Mouse (Mus musculus): ENCODE results near the gene Clrn2. TPM values are rescaled to one million over a fixed set of nuclear protein-coding genes. Genes with fewer than 3 reads are reported as not detected.

Gene Clrn2
- polyA plus RNA-seq, 1 experiment from 2014 or later, result not detected

- no peaks in the 10 kb centered on the region for H3K27me3 ChIP-seq (ENCODE audit: control insufficient read depth, insufficient read depth, low read depth, low read length)
- no peak overlapping the region for H3K4me2 ChIP-seq (ENCODE audit: low read depth, low read length)
- H3K4me1 ChIP-seq (ENCODE audit: control insufficient read depth, low read depth, low read length), result peaks cover 13% of the 10 kb centered on the region
- H3K4me3 ChIP-seq (ENCODE audit: low read depth, low read length), result no peak overlapping the region
- ATAC-seq (ENCODE audit: low read depth), result no peak
- 71% methylated on average over 3 of the region's 3 CpGs for WGBS (ENCODE audit: insufficient replicate concordance)
- no peaks in the 10 kb centered on the region for H3K36me3 ChIP-seq (ENCODE audit: control insufficient read depth, insufficient read depth)
- H3K9me3 ChIP-seq (replicated peaks; ENCODE audit: control insufficient read depth, low read length), result no peaks in the 10 kb centered on the region
- H3K27ac ChIP-seq (ENCODE audit: low read length), result no peak overlapping the region
- H3K9ac ChIP-seq (ENCODE audit: low read depth, low read length), result no peak overlapping the region
These were observed 42.0 kb downstream of the Clrn2 start for GRCm38 (mm10) chr5:45495429-45495975.

- Histone ChIP-seq H3K27ac (ENCODE audit: low read length) (no peak overlapping the region), H3K9me3 (replicated peaks; ENCODE audit: control insufficient read depth, low read length) (no peaks in the 10 kb centered on the region), H3K9ac (ENCODE audit: low read depth, low read length) (no peak overlapping the region), H3K36me3 (ENCODE audit: control insufficient read depth, insufficient read depth) (no peaks in the 10 kb centered on the region), H3K4me2 (ENCODE audit: low read depth, low read length) (no peak overlapping the region), H3K4me1 (ENCODE audit: control insufficient read depth, low read depth, low read length) (peaks cover 13% of the 10 kb centered on the region), H3K27me3 (ENCODE audit: control insufficient read depth, insufficient read depth, low read depth, low read length) (no peaks in the 10 kb centered on the region), H3K4me3 (ENCODE audit: low read depth, low read length) (no peak overlapping the region)
- no peak for ATAC-seq (ENCODE audit: low read depth)
These were observed 42.5 kb downstream of the Clrn2 start for GRCm38 (mm10) chr5:45496042-45496441.

GRCm38 (mm10) chr5:45496479-45496878 lies 42.9 kb downstream of the Clrn2 start:
- H3K4me1 ChIP-seq (ENCODE audit: control insufficient read depth, low read depth, low read length), result peaks cover 13% of the 10 kb centered on the region
- no peak overlapping the region for H3K9ac ChIP-seq (ENCODE audit: low read depth, low read length)

GRCm38 (mm10) chr5:45496930-45497550 lies 43.5 kb downstream of the Clrn2 start:
- no peaks in the 10 kb centered on the region for H3K9me3 ChIP-seq (replicated peaks; ENCODE audit: control insufficient read depth, low read length)
- no peak overlapping the region for H3K4me2 ChIP-seq (ENCODE audit: low read depth, low read length)
- ATAC-seq (ENCODE audit: low read depth), result no peak
- no peaks in the 10 kb centered on the region for H3K36me3 ChIP-seq (ENCODE audit: control insufficient read depth, insufficient read depth)
- no peak overlapping the region for H3K27ac ChIP-seq (ENCODE audit: low read length)
- H3K4me3 ChIP-seq (ENCODE audit: low read depth, low read length), result no peak overlapping the region
- peaks cover 13% of the 10 kb centered on the region for H3K4me1 ChIP-seq (ENCODE audit: control insufficient read depth, low read depth, low read length)
- no peak overlapping the region for H3K9ac ChIP-seq (ENCODE audit: low read depth, low read length)
- 70% methylated on average over 12 of the region's 12 CpGs for WGBS (ENCODE audit: insufficient replicate concordance)
- no peaks in the 10 kb centered on the region for H3K27me3 ChIP-seq (ENCODE audit: control insufficient read depth, insufficient read depth, low read depth, low read length)

More at GRCm38 (mm10) chr5:45496479-45496878, 42.9 kb downstream of the Clrn2 start:
- Histone ChIP-seq H3K36me3 (ENCODE audit: control insufficient read depth, insufficient read depth) (no peaks in the 10 kb centered on the region), H3K27ac (ENCODE audit: low read length) (no peak overlapping the region), H3K4me2 (ENCODE audit: low read depth, low read length) (no peak overlapping the region), H3K27me3 (ENCODE audit: control insufficient read depth, insufficient read depth, low read depth, low read length) (no peaks in the 10 kb centered on the region), H3K9me3 (replicated peaks; ENCODE audit: control insufficient read depth, low read length) (no peaks in the 10 kb centered on the region), H3K4me3 (ENCODE audit: low read depth, low read length) (no peak overlapping the region)
- ATAC-seq (ENCODE audit: low read depth), result no peak
- WGBS (ENCODE audit: insufficient replicate concordance), result 59% methylated on average over 4 of the region's 4 CpGs

- no peak overlapping the region for H3K4me3 ChIP-seq (ENCODE audit: low read depth, low read length)
- no peaks in the 10 kb centered on the region for H3K27me3 ChIP-seq (ENCODE audit: control insufficient read depth, insufficient read depth, low read depth, low read length)
- 84% methylated on average over 5 of the region's 5 CpGs for WGBS (ENCODE audit: insufficient replicate concordance)
- no peaks in the 10 kb centered on the region for H3K36me3 ChIP-seq (ENCODE audit: control insufficient read depth, insufficient read depth)
- no peak for ATAC-seq (ENCODE audit: low read depth)
- no peak overlapping the region for H3K4me2 ChIP-seq (ENCODE audit: low read depth, low read length)
- no peak overlapping the region for H3K9ac ChIP-seq (ENCODE audit: low read depth, low read length)
- H3K4me1 ChIP-seq (ENCODE audit: control insufficient read depth, low read depth, low read length), result peaks cover 13% of the 10 kb centered on the region
- no peak overlapping the region for H3K27ac ChIP-seq (ENCODE audit: low read length)
- H3K9me3 ChIP-seq (replicated peaks; ENCODE audit: control insufficient read depth, low read length), result no peaks in the 10 kb centered on the region
These were observed 44.0 kb downstream of the Clrn2 start for GRCm38 (mm10) chr5:45497564-45497963.

GRCm38 (mm10) chr5:45510071-45510470 lies 56.5 kb downstream of the Clrn2 start:
- WGBS (ENCODE audit: insufficient replicate concordance), result 70% methylated on average over 7 of the region's 7 CpGs
- H3K27me3 ChIP-seq (ENCODE audit: control insufficient read depth, insufficient read depth, low read depth, low read length), result no peaks in the 10 kb centered on the region
- no peak for ATAC-seq (ENCODE audit: low read depth)
- no peaks in the 10 kb centered on the region for H3K4me1 ChIP-seq (ENCODE audit: control insufficient read depth, low read depth, low read length)
- no peak overlapping the region for H3K9ac ChIP-seq (ENCODE audit: low read depth, low read length)
- H3K36me3 ChIP-seq (ENCODE audit: control insufficient read depth, insufficient read depth), result peaks cover 16% of the 10 kb centered on the region
- no peaks in the 10 kb centered on the region for H3K9me3 ChIP-seq (replicated peaks; ENCODE audit: control insufficient read depth, low read length)
- H3K27ac ChIP-seq (ENCODE audit: low read length), result no peak overlapping the region
- H3K4me3 ChIP-seq (ENCODE audit: low read depth, low read length), result no peak overlapping the region
- H3K4me2 ChIP-seq (ENCODE audit: low read depth, low read length), result no peak overlapping the region

- no peak overlapping the region for H3K27ac ChIP-seq (ENCODE audit: low read length)
These were observed 59.4 kb downstream of the Clrn2 start for GRCm38 (mm10) chr5:45512908-45513307.

GRCm38 (mm10) chr5:45513511-45513910 lies 60.0 kb downstream of the Clrn2 start:
- ATAC-seq (ENCODE audit: low read depth), result no peak
- Histone ChIP-seq H3K9ac (ENCODE audit: low read depth, low read length) (no peak overlapping the region), H3K36me3 (ENCODE audit: control insufficient read depth, insufficient read depth) (peaks cover 6% of the 10 kb centered on the region), H3K4me2 (ENCODE audit: low read depth, low read length) (no peak overlapping the region), H3K27me3 (ENCODE audit: control insufficient read depth, insufficient read depth, low read depth, low read length) (no peaks in the 10 kb centered on the region), H3K4me1 (ENCODE audit: control insufficient read depth, low read depth, low read length) (no peaks in the 10 kb centered on the region), H3K27ac (ENCODE audit: low read length) (no peak overlapping the region), H3K4me3 (ENCODE audit: low read depth, low read length) (no peak overlapping the region), H3K9me3 (replicated peaks; ENCODE audit: control insufficient read depth, low read length) (no peaks in the 10 kb centered on the region)
- WGBS (ENCODE audit: insufficient replicate concordance), result 67% methylated on average over 2 of the region's 2 CpGs

More at GRCm38 (mm10) chr5:45512908-45513307, 59.4 kb downstream of the Clrn2 start:
- H3K4me3 ChIP-seq (ENCODE audit: low read depth, low read length), result no peak overlapping the region
- peaks cover 6% of the 10 kb centered on the region for H3K36me3 ChIP-seq (ENCODE audit: control insufficient read depth, insufficient read depth)
- H3K27me3 ChIP-seq (ENCODE audit: control insufficient read depth, insufficient read depth, low read depth, low read length), result no peaks in the 10 kb centered on the region
- no peak for ATAC-seq (ENCODE audit: low read depth)
- H3K4me2 ChIP-seq (ENCODE audit: low read depth, low read length), result no peak overlapping the region
- 79% methylated on average over 6 of the region's 6 CpGs for WGBS (ENCODE audit: insufficient replicate concordance)
- no peak overlapping the region for H3K9ac ChIP-seq (ENCODE audit: low read depth, low read length)
- H3K4me1 ChIP-seq (ENCODE audit: control insufficient read depth, low read depth, low read length), result no peaks in the 10 kb centered on the region
- no peaks in the 10 kb centered on the region for H3K9me3 ChIP-seq (replicated peaks; ENCODE audit: control insufficient read depth, low read length)
